Mouse (Mus musculus) Muller cell, postnatal 12 days (primary cell): ENCODE results near the gene Nid2.

Experiments used
- DNase-seq: peaks from one replicate; pipeline ENCODE4 v3.0.0-alpha.2; 2015; ENCODE audit errors: inconsistent ontology term

The Nid2 gene

GRCm38 (mm10) chr14:19751025-19751771 lies at the start of gene Nid2:
Nid2 (plus strand) TSS chr14:19751265.
- peak; percentile 91 for DNase-seq

GRCm38 (mm10) chr14:19701546-19701945 lies 49.5 kb upstream of the Nid2 start:
- no peak for DNase-seq

GRCm38 (mm10) chr14:19705649-19706048 lies 45.4 kb upstream of the Nid2 start:
- DNase-seq: peak; percentile 75

GRCm38 (mm10) chr14:19706454-19706853 lies 44.6 kb upstream of the Nid2 start:
- DNase-seq: peak; percentile 63

- DNase-seq: no peak
These were observed 44.1 kb upstream of the Nid2 start for GRCm38 (mm10) chr14:19706997-19707396.

- DNase-seq: no peak
These were observed 43.2 kb upstream of the Nid2 start for GRCm38 (mm10) chr14:19707721-19708507.

- no peak for DNase-seq
These were observed 41.9 kb upstream of the Nid2 start for GRCm38 (mm10) chr14:19709161-19709560.

GRCm38 (mm10) chr14:19711771-19712170 lies 39.3 kb upstream of the Nid2 start:
- peak; percentile 55 for DNase-seq

GRCm38 (mm10) chr14:19713067-19713466 lies 38.0 kb upstream of the Nid2 start:
- DNase-seq: no peak

- no peak for DNase-seq
These were observed 32.0 kb upstream of the Nid2 start for GRCm38 (mm10) chr14:19719077-19719476.

- DNase-seq: peak; percentile 44
These were observed 30.9 kb upstream of the Nid2 start for GRCm38 (mm10) chr14:19720044-19720611.

GRCm38 (mm10) chr14:19728278-19728677 lies 22.8 kb upstream of the Nid2 start:
- DNase-seq: no peak

GRCm38 (mm10) chr14:19728737-19729136 lies 22.3 kb upstream of the Nid2 start:
- DNase-seq: no peak

- DNase-seq: no peak
These were observed 19.0 kb upstream of the Nid2 start for GRCm38 (mm10) chr14:19732097-19732496.

- no peak for DNase-seq
These were observed 17.4 kb upstream of the Nid2 start for GRCm38 (mm10) chr14:19733490-19734282.

- no peak for DNase-seq
These were observed 15.8 kb upstream of the Nid2 start for GRCm38 (mm10) chr14:19735303-19735702.

GRCm38 (mm10) chr14:19737568-19737967 lies 13.5 kb upstream of the Nid2 start:
- DNase-seq: peak; percentile 36

- peak; percentile 26 for DNase-seq
These were observed 12.8 kb upstream of the Nid2 start for GRCm38 (mm10) chr14:19738094-19738843.

- DNase-seq: no peak
These were observed 11.5 kb upstream of the Nid2 start for GRCm38 (mm10) chr14:19739416-19740146.

- DNase-seq: no peak
These were observed 10.8 kb upstream of the Nid2 start for GRCm38 (mm10) chr14:19740147-19740738.
